Mouse (Mus musculus) heart, postnatal 25 days (tissue): Measurements from ENCODE around the gene 2210016F16Rik. TPM values are rescaled to one million over a fixed set of nuclear protein-coding genes. Genes with fewer than 3 reads are reported as not detected.
"Not testable (repeated sequence)": the region's sequence is repeated elsewhere in the genome, so short reads cannot be mapped to it uniquely, and the experiment has no call there.

Experiments
- DNase-seq: peaks from one replicate; pipeline ENCODE4 v3.0.0; 2022; ENCODE audit warnings: low spot score
- intact Hi-C: fragments of 180-260 bp; cut with DNase I; formaldehyde crosslinking; loops from one replicate; pipeline ENCODE4 v1.15.1; 2025
- total RNA-seq, 2 experiments: library from RNA; stranded (reverse); gene quantifications; 2 replicates each; pipeline ENCODE4 v1.2.3; 2021

The 2210016F16Rik gene
- total RNA-seq, 2 experiments from 2014 or later: 14.4 to 14.6 TPM

DNA sequence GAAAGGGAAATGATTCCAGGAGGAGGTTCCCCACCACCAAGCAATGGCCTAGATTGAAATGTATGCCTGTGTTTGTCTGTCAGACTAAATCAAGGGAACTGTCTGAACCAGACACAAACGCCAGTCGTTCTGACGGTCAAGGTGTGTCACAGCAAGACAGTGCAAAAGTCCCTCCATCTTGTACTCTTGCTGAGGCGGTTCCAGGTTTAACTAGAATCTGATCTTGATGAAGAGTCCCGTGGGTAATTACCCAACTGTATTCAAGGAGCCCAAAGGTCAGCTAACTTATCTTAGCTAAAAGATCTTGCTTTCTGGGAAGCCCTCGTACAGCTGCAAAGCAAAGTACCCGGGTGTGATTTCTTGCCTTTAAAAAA is 509 bp upstream of the 2210016F16Rik start:
- no peak for DNase-seq
- intact Hi-C loops: loop anchor here (2.0 to 10.0 kb wide), 5 partner anchors 15 to 373 kb away; partner anchors contain the start of gene Hnrnpa0

DNA sequence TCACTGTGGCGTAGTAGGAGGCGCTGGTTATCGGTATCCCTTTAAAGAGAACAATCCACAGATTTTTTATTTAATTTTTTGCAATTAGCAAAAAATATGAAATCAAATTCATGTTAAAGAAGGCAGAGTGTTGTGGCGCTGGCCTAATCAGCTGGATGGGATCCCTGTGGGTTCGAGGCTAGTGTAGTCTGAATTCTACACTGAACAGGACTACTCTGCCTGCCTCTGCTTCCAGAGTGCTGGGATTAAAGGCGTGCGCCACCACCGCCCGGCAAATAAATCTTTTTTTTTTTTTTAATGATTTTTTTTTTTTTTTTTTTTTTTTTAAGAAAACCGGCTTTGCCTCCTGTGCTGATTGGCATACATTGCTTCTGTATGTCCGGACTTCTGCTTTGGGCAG is 654 bp downstream of the 2210016F16Rik start:
- no peak for DNase-seq
- intact Hi-C loops: loop anchor here (2.0 to 10.0 kb wide), 2 partner anchors 16 to 260 kb away; partner anchors contain the start of gene Hnrnpa0

DNA sequence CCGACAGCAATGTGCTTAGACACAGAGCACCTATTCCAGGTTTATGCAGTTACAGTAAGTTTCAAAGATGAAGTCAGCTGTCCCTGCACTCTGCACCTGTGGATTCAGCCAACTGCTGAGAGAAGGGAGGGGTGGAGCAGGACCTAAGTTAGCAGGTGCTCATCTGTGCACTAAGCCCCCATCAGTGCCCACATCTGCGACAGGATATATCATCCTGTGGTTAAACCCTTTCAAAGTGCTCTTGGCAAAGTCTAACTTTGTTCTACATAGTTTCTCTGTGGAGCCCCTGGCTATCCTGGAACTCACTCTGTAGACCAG is 11.9 kb downstream of the 2210016F16Rik start:
- intact Hi-C loops: no loop called here

GRCm38 (mm10) chr13:58372278-58373152 is 12.5 kb downstream of the 2210016F16Rik start:
- DNase-seq: no peak
- intact Hi-C loops: no loop called here

More for the DNA sequence above, 11.9 kb downstream of the 2210016F16Rik start:
- no peak for DNase-seq

DNA sequence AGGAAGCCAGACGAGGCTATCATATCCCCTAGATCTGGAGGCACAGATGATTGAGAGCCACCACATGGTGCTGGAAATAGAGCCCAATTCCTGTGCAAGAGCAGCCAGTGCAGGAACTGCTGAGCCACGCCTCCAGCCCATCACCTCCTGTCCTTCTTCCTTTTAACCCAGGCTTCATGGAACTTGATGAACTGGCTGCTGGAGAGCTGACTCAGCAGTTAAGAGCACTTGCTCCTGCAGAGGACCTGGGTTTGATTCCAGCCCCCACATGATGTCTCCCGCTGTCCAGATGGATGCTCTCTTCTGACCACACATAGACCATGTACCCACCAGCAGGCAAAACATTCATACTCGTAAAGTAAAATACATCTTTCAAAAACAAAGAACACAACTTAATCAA is 16.2 kb downstream of the 2210016F16Rik start:
- DNase-seq: no peak
- intact Hi-C loops: no loop called here

GRCm38 (mm10) chr13:58367641-58368040 is 17.4 kb downstream of the 2210016F16Rik start:
- intact Hi-C loops: no loop called here
- no peak for DNase-seq

DNA sequence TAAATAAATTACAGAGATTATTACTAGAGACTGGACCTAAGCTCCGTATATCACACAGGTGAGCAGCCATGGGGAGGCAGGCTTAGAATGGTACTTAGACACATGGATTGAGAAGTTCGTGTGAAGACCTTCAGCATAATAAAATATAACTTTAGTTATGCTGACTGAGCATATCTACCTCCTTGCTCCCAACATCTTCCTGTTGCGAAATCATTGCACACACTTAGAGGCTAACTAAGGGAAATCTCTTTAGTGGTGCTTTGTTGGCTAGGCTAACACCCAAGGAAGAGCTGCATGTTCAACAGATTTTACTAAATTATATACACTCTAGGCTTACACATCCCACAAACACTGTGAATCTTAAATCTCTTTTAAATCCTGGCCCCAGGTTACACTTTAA is 18.7 kb downstream of the 2210016F16Rik start:
- intact Hi-C loops: no loop called here
- DNase-seq: no peak

GRCm38 (mm10) chr13:58365179-58365578 is 19.8 kb downstream of the 2210016F16Rik start:
- DNase-seq, intact Hi-C loops: not testable (repeated sequence)

DNA sequence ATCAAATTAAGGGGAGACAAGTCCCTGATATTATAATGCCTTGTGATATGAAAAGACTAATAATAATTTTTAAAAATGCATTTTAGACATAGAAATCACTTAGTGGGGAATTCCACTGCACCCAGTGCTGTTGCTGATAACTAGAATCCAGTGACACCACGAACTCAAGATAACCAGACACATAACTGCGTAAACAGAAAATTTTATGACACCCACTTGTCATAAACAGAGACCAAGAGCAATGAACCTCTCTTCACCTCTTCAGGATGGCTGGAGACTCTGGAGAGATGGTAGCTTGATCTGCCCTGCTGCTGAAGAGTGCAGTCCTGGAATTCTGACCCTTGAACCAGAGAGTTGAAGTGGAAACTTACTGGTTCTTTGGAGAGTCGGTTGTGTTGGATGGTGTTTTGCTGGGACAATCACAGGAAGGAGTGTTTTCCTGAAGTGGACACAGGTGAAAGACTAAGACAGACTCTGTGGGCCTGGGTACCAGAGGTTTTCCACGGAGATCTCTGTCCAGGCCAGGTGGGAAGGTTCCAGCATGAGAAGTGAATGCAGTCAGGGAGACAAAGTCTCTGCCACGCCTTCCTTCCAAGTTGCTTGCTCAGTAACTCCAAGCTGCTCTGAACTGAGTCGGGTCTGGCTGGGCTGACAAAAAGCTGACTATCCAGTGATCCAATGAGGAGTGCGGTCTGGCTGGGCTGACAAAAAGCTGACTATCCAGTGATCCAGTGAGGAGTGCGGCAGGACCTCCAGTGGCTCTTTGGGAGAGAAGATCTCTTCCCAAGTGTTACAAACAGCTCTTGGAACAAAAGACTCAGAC is 20.5 kb downstream of the 2210016F16Rik start:
- intact Hi-C loops: no loop called here
- DNase-seq: no peak

DNA sequence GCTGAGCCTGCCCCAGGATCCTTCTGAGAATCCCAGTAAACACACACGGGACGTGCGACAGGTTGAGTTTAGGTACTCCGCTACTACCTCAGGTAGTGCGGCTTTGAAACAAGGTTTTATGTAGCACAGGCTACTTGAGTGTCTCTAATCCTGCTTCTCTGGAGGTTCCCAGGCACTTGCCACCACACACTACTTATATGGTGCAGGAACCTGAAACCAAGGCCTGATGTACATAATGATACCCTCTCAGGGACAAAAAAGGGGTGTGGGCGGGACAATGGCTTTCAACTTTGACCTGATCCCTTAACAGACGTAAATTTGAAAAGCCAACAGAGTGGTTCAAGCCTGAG is 25.7 kb downstream of the 2210016F16Rik start:
- intact Hi-C loops: no loop called here
- no peak for DNase-seq

DNA sequence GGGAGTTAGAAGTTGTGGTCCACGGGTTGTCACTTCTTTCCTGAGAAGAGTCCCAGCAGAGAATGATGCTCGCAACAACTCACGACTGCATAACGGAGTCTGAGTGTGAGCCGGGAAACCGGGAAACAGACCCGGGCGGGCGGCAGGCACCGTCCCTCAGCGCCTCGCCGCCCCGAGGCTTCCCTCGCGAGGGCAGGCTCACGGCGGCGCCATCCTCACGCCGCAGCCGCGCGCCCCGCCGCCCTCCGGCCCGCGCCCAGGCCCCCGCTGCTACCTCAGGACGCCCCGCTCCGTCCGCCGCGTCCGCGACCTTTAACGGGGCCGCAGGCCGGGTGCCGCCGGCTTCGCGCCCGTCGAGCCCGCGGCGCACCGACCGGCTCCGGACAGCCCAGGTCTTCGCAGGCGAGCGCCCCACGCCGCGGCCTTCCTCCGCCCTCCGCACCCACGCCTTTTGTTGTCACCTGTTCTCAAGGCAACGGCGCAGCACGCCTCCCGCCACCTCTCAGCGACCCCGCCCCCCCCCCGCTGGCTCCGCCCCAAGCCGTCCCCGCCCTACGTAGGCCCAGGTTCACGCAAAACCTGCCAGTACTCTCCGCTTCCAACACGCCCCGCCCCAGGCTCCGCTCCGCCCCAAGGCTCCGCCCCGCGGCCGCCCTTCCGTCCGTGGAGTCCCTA is 26.3 kb downstream of the 2210016F16Rik start, which contains the start of gene Kif27:
Kif27 (minus strand) TSS at position 494 of the 675 bp plus-strand sequence.
- DNase-seq: peak; percentile 55
- intact Hi-C loops: no loop called here

GRCm38 (mm10) chr13:58352996-58353395 is 32.0 kb downstream of the 2210016F16Rik start:
- intact Hi-C loops: no loop called here
- DNase-seq: no peak

DNA sequence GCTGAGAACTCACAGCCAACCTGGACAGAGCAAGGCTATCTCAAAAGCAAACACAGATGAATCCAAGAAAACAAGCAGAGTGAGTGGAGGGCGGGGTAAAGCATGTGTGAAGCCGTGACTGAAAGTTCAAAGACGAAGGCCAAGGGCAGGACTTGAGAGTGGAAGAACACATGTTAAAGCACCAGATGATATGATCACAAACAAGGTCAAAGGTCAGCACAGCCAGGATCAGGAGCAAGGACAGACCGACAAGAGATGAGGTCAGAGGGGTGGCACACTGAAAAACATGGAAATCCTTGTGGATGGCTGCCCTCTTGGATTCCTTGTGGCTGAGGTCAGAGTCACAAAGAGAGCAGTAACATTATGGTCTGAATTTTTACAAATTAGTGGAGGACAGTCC is 34.4 kb downstream of the 2210016F16Rik start:
- DNase-seq: no peak
- intact Hi-C loops: no loop called here

DNA sequence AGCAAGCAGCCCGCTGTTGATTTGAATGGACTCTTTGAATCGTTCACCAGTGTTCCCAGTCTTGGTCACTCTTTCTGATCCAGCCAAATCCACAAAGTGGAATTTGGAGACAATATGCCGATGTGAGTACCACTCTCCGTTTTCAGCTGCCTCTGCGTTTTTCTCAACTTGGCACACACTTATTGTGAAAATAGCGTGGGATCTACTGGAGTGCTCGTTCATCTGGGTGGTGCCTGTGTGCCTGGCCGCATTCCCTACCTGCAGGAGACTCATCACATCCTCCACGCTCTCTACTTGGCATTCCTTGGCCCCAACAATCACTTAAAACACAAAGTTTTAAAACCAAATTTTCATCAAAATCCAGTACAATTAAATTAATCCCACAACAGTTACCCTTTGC is 40.5 kb downstream of the 2210016F16Rik start:
- intact Hi-C loops: no loop called here

DNA sequence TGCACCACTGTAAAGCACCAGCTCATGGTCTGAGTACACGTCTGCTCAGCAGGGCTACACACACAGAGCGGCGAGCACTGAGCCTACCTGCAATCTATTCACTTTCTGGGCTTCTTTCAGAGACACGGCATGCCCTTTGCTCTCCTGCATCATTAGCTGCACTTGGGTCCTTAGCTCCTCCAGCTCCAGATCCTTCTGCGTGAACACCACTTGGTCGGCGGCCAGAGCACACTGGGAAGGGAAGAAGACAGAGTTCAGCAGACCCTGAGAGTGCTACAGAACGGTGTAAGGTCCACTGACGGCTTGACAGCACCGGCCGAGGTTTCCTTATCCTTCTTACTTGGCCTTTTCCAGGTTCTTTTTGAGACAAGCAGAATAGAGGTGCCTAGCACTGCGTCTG is 47.6 kb downstream of the 2210016F16Rik start:
- no peak for DNase-seq
- intact Hi-C loops: no loop called here

More for the DNA sequence above, 40.5 kb downstream of the 2210016F16Rik start:
- no peak for DNase-seq

DNA sequence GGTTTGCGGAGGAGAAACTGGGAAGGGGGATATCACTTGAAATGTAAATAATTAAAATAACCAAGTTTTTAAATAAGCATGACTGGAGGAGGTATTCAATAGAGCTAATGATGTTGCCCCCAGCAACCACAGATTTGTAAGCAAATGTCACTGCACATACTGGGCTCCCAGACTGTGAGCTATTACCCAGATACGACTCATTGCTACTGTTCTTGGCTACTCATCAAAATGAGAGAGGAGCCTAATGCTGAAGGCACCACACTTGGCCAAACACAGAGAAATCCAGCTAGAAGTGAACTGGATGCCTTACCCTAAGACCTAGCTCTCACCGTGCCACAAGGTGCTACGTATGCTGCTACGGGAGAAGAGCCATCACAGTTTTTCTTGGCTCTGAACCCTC is 50.9 kb downstream of the 2210016F16Rik start:
- intact Hi-C loops: no loop called here
- no peak for DNase-seq
